Mouse (Mus musculus): ENCODE data around the gene Olfr698.
"Not testable (repeated sequence)": the region's sequence is repeated elsewhere in the genome, so short reads cannot be mapped to it uniquely, and the experiment has no call there.

Olfr698 gene

GRCm38 (mm10) chr7:106755297-106755696 lies at the start of gene Olfr698:
Olfr698 (minus strand) TSS chr7:106755397.
- CTCF ChIA-PET = no interaction called here

DNA sequence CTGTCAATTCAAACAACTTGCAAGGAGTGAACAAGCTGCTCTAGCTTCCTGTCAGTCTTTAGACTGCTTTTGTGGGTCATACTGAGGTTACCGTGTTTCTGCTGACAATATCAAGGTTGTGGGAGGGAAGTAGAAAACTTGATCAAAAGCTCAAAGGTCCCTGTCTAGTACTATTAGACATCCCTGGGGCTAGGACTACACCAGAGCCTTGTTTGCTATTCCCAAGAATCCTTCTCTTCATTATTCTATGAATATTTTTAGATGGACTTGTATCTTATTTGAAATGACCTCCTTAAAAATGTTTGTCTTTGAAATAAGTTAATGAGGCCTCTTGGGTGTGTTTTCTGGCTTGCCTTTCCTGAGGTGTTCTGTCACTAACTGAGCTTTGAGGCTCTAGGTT lies 37.9 kb upstream of the Olfr698 start, which contains the start of gene Olfr699:
Gene Olfr699 (minus strand): TSS at position 101 of the 400 bp plus-strand sequence.
- CTCF ChIA-PET = interaction anchor here (0.6 kb wide), 1 partner anchor 154 kb away, joined by 3 read pairs; no protein-coding TSS in a partner anchor

GRCm38 (mm10) chr7:106788330-106788729 lies 33.1 kb upstream of the Olfr698 start:
- CTCF ChIA-PET = interaction anchor here (0.6 kb wide), 1 partner anchor 15 kb away, joined by 4 read pairs; no protein-coding TSS in a partner anchor

GRCm38 (mm10) chr7:106761008-106761407 lies 5.8 kb upstream of the Olfr698 start:
- CTCF ChIA-PET = not testable (repeated sequence)

- CTCF ChIA-PET = interaction anchor here (0.6 kb wide), 1 partner anchor 13 kb away, joined by 5 read pairs; no protein-coding TSS in a partner anchor
These were observed 3.6 kb upstream of the Olfr698 start for GRCm38 (mm10) chr7:106758800-106759199.

DNA sequence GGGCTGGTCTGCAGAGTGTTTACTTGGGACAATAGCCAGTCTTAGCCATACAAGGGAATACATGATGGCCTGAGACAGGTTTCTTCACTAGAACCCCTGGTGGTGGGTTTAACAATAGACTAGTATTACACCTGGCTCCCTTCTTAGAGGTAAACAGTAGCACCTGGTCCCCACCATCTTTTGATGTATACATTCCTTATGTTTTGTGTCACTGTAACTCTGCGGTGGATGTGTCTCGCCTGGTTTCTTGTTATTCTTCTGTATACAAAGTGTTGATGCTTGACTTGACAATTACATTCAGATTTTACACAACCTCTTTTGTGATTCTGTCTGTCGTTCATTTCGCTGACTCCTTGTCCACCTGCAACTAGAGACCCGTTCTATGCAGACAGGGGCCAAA lies 9.4 kb downstream of the Olfr698 start:
- CTCF ChIA-PET = interaction anchor here (0.6 kb wide), 1 partner anchor 13 kb away, joined by 5 read pairs; no protein-coding TSS in a partner anchor

DNA sequence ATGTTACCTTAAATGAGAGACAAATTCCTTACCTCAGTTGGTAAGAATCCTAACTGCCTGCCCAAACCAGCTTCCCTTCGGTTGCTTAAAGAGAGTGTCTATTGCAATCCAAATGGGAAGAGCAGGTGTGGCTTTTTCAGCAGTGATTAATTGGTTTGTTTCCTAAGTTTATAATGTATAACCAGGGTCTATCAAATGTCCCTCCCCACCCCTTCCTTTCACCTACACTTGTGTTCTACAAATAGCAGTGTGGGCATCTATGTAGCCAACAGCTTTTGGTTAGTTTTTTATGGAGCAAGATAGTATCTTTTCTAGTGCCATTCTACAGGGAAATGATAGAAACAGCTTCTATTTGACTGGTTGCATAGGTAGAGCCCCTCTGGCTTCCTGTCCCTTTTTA lies 12.9 kb downstream of the Olfr698 start, which contains the start of gene Olfr697:
Gene Olfr697 (minus strand): TSS at position 101 of the 400 bp plus-strand sequence.
- CTCF ChIA-PET = no interaction called here

DNA sequence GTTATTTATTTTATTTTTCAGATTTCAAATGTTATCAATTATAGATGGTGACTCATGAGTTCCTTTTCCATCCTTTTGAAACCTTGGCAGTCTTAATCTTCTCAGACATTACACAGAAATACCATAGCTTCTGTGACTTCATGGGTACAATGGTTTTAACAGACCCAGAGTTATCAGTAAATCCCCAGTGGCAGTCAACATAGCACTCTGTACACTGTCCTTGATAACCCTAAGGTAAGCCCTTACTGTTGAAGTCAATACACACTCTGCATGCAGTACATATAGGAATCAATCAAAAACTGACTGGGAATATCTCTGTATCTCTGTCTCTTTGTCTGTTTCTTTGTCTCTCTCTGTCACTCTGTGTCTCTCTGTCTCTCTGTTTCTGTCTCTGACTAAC lies 18.2 kb downstream of the Olfr698 start:
- CTCF ChIA-PET = interaction anchor here (0.7 kb wide), 1 partner anchor 107 kb away, joined by 4 read pairs; no protein-coding TSS in a partner anchor

GRCm38 (mm10) chr7:106733717-106734116 lies 21.5 kb downstream of the Olfr698 start:
- CTCF ChIA-PET = no interaction called here

GRCm38 (mm10) chr7:106725654-106726053 lies 29.5 kb downstream of the Olfr698 start:
- CTCF ChIA-PET = not testable (repeated sequence)

- CTCF ChIA-PET = no interaction called here
These were observed 38.9 kb downstream of the Olfr698 start, which contains the start of gene Olfr695 for GRCm38 (mm10) chr7:106716296-106716695. Olfr695 (minus strand) TSS chr7:106716396.

- CTCF ChIA-PET = no interaction called here
These were observed 43.7 kb downstream of the Olfr698 start for GRCm38 (mm10) chr7:106711463-106711862.

DNA sequence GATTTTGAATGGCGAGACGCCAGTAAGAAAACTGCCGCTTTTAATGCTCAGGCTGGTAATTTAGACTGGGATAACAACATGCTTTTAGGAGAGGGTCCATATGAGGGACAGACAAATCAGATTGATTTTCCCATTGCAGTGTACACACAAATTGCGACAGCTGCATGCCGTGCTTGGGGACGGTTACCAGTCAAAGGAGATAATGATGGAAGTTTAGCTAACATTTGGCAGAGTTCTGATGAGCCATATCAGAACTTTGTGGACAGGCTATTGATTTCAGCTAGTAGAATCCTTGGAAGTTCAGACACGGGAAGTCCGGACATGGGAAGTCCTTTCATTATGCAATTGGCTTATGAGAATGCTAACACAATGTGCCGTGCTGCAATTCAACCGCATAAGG lies 47.5 kb downstream of the Olfr698 start:
- CTCF ChIA-PET = not testable (repeated sequence)
